Mouse (Mus musculus): ENCODE data around the gene Nfatc4.

Gene Nfatc4

DNA sequence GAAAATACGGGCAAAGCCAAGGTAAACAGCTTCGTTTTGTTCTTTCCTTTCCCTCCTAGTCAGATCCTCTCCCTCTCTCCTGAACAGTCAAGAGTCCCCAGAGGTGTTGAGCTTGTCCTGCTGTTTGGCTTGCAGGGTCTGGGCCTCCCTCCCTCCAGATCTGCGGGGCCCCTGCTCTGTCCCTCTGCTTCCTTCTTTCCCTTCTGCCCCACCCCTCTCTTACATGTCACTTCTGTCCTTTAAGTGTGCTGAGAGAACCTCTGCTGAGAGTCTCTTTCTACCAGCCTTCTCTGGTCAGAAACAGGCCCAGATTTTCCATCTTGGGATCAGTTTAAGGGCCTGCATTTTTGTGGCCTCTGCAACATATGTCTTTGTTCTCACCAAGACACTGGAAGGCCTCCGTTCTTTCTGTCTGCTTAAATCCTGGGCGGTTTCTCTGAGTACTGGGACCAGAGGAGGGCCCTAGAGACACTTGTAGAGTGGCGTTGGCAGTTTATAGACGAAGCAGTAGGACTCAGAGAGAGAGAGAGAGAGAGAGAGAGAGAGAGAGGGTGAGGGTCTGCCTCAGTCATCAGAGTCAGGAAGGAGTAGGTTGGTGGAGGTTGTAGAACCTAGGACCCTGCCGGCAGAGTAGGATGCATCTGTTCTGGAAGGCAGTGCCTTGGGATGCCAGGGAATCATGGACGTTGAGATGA is 31.6 kb downstream of the Nfatc4 start:
- no peak for DNase-seq (ENCODE audit: low spot score)

DNA sequence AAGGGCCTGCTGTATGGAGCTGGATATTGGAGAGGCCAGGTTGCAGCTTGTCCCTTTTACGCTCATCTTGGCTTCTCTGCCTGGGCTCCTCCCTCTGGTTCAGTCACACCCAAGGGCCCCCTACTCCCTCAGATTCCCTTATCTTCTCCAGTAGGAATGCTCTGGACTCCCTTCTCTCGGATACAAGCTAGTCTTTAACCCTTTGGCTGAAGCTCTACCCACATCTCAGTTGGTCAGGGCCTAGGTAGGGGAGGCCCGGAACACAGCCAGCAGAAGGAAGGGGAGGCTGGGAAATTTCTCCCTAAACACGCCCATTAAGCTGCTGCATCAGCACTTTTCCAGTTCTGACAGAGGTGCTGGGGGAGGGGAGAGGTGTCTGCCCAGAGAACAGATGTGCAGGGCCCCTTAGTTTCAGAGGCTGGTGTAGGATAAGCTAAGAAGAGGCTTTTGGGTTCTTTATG is 32.2 kb downstream of the Nfatc4 start:
- peak; percentile 72 for DNase-seq (ENCODE audit: low spot score)

DNA sequence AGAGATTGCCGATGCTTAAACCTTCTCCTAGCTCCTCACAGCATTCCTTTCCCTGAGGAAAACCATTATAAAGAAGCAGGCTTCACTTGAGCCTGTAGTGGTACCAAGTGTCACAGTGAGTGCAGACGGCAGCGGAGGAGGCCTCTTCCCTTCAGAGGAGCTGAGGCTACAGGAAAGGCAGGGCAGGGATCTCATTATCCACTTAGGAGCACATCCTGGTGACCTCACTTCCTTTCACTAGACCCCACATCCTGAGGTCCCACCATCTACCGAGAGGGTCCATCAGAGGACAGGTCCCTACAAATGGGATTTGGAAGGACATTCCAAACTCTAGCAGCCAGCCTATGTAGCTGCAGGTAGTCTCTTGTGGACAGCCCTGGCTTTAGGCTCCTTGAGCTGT is 34.6 kb downstream of the Nfatc4 start:
- no peak for DNase-seq (ENCODE audit: low spot score)

DNA sequence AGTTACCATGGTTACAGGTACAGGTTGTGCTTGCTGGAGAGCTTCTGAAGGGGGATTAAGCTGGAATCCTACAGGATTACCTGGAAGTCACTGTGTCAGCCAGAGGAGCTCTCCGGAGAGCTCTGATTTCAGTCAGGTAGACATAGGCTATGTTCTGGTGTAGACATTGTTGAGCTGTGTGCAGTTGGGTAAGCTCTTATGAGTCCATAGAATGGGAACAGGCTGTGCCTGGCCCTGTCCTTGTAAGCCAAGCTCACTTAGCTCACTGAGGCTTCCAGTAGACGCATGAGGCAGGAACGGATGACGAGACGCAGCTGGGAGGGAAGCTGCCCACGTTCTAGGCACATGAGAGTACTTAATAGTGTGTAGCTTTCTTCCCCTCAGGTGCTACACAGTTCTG is 39.2 kb downstream of the Nfatc4 start:
- peak; percentile 48 for DNase-seq (ENCODE audit: low spot score)

GRCm38 (mm10) chr14:55862970-55863369 is 40.0 kb downstream of the Nfatc4 start:
- DNase-seq (ENCODE audit: low spot score), result no peak

DNA sequence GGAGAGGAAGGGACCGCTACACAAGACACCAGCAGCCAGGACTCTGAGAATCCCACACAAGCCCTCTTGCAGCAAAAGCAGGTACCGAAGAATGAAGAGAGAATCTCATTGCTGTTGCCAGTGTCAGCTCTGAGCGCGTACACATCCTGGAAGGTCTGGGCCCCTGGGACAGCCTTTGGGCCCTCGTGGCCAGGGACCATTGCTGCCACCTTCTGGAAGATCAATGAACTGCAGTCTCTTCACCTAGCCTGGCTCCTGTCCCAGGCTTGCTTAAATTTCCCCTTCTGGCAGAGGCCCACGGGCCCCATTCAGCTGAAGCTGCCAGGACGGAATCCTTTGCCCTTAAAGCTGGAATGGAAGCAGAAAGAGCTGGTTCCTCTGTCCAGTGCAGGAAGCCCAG is 40.8 kb downstream of the Nfatc4 start:
- peak; percentile 82 for DNase-seq (ENCODE audit: low spot score)

DNA sequence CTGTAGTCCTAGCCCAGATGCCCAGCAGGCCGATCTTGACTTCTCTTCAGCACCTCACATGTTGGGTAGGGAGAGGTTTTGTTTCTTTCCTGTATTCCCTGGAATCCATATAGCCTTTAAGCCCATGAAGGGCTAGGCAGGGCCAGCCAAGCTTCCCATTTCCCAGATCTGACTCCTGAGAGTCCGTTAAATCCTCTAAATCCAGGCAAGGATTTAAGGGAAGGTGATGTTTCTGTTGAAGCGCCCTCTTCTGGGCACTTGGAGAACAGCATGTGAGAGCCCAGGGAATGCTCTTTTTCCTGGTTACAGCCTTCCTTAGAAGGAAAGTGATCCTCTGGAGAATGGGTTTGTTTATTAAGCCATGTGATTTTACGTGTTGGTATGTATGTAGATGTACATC is 44.0 kb downstream of the Nfatc4 start:
- peak; percentile 82 for DNase-seq (ENCODE audit: low spot score)

- no peak for DNase-seq (ENCODE audit: low spot score)
These were observed 45.5 kb downstream of the Nfatc4 start for GRCm38 (mm10) chr14:55868230-55869026.

DNA sequence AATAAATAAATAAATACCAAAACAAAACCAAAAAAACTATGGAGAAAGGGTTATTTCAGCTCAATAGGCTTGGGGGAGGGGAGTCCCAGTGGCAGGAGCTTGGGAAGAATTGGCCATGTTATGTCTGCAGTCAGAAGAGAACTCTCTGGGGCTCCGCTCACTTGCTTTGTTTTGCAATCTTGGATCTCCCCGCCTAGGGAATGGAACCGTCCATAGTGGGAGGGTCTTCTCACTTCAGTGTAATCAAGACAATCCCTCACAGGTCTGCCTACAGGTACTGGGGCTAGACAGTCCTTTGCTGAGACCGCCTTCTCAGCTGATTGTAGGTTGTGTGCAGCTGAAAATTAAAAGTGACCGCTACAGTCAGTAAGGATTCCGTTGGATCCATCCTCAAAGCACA is 46.6 kb downstream of the Nfatc4 start:
- no peak for DNase-seq (ENCODE audit: low spot score)

- no peak for DNase-seq (ENCODE audit: low spot score)
These were observed 49.1 kb downstream of the Nfatc4 start for GRCm38 (mm10) chr14:55872039-55872438.

DNA sequence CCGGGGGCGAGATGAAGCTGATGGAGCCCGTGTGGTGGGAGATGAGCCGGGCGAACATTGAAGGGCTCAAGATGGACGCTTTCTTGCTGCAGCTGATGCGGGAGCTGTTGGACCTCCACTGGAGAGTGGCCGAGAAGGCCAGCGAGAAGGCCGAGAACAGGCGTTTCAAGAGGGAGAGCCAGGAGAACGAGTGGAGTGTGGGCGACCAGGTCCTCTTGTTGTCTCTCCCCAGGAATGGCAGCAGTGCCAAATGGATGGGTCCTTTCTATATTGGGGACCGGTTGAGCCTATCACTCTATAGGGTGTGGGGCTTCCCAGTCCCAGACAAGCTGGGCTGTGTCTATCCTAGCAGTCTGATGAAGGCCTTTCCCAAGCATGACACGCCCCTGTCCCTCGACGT is 49.6 kb downstream of the Nfatc4 start:
- no peak for DNase-seq (ENCODE audit: low spot score)

DNA sequence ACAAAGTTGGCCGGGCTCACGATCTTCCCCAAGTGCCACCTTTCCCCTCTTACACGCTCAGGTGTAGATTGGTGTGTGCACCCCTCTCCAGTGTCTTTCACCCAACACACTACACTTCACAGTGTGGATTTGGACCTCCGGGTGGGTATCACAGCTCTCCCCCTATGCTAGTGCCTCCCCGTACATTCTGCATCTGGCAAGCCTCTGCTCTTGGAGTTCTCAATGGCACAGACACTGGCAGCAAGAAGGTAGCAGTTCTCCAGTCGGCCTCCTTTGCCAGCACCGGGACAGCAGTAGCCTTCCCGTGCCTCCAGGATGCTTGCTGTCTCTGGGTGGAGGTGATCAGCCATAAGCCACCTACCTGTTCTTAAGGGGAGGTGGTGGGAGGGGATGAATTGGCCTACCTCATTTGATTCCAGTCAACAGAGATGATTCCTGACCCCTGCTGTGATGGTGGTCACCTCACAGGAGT is 50.3 kb downstream of the Nfatc4 start:
- no peak for DNase-seq (ENCODE audit: low spot score)

DNA sequence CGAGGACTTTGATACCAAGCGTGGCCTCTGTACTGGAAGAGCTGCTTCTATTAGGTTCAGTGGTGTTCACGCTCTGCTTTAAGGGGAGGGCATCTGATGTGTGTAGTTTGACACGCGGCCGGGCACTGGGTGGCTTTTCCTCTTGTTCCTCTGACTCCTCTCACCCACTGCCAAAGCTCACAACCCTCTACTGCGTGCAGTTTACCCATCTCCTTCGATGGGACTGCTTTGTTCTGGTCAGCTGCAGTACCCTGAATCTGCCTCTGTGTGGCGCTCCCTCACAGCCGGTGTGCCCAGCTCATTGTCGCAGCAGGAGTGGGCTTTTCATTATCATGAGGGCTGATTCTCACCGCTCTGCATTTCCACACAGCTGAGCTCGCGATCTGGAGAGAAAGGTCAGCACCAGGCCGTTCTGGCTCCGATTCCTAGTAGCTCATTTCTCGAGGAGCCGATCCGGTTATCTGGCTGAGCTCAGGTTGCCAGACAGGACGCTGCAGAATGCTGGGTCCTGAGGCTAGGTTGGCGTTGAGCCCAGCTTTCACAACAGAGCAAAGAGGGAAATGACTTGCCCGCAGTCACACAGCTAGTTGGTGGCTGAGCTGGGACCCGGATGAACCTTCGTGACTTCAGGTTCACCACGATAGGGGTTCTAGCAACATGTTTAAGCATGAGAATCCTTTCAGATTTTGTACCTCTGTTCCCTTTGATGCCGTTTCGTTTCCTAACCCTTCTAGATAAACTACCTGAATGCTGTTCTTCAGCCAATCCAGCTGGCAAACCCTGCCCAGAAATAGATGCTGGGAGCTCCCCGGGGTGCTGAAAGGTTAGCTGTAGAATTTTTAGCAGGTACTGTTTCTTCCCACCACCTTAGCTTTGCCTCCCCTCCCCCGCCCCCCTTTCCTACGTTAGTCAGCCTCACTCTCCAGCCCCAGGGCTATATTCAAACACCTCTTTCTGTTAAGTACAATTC is 51.1 kb downstream of the Nfatc4 start:
- peak; percentile 88 for DNase-seq (ENCODE audit: low spot score)

DNA sequence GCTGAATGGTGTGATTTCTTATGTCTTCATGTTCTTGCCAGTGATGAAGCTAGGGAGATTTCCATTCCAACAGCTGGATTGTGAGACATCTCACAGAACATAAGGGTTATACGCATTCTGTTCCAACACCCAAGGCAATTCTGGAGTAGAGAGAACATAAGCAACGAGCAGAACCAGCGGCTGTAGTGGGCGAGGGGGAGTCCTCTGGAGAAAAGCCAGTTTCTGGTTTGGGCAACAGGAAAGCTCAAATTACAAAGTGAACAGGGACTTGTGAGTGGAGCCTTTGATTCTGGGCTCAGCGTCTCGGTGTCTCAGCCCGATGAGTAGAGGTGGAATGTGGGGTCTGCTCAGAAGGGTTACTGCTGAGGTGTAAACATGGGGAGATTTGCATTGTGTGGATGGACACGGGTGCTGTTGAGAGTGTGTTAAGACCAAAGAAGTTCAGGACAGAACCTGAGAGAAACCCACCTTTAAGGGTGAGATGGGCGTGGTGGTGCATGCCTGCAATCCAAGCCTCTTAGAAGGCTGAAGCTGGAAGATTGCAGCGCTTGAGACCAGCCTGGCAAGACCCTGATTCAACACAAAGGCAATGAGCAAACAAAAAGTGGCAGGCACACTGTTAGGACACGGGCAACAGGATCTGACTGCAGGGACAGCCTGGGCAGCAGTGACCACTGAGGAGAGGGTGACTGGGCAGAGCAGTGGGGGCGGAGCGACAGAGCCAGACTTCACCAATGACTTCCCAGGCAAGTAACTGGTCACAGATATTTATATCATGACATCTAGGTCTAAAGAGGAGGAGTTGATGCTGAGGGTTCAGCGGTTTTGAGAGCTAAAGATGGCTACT is 54.7 kb downstream of the Nfatc4 start:
- no peak for DNase-seq (ENCODE audit: low spot score)

GRCm38 (mm10) chr14:55878316-55878940 is 55.5 kb downstream of the Nfatc4 start:
- DNase-seq (ENCODE audit: low spot score), result no peak

DNA sequence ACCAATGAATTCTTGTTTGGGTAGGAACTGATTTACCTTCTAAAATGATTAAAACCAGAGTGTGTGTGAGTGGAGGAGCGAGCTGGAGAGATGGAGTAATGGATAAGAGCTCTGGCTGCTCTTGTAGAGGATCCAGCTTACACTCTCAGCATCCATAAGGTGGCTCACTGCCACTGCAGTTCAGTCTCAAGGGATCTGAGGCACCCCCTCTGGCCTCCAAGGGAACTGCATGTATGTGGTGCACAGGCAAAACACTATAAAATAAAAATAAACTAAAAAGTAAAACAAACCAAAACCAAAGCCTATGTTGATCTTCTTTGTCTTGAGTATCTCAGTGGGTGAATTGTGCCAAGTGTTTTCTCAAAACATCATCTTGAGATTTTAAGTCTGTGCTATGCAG is 56.7 kb downstream of the Nfatc4 start:
- peak; percentile 84 for DNase-seq (ENCODE audit: low spot score)

DNA sequence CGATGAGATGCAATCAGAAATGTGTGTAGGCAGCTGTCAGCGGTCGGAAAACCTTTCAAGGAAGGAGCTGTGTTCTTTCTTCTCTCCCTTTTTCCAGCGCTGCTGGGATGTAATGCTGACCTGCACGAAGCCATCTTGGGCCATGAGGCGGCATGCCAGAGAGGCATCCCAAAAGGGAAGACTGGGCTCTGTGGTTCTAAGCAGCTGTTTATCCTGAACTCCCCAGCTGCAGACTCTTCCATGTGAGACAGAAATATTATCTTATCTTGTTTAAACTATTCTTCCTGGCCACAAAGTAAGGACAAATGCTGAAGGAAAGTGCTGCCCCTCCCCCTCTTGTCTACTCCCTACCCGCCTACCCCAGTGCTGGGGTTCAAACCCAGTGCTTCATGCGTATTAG is 58.0 kb downstream of the Nfatc4 start:
- DNase-seq (ENCODE audit: low spot score), result peak; percentile 56

GRCm38 (mm10) chr14:55882171-55882641 is 59.3 kb downstream of the Nfatc4 start:
- no peak for DNase-seq (ENCODE audit: low spot score)

DNA sequence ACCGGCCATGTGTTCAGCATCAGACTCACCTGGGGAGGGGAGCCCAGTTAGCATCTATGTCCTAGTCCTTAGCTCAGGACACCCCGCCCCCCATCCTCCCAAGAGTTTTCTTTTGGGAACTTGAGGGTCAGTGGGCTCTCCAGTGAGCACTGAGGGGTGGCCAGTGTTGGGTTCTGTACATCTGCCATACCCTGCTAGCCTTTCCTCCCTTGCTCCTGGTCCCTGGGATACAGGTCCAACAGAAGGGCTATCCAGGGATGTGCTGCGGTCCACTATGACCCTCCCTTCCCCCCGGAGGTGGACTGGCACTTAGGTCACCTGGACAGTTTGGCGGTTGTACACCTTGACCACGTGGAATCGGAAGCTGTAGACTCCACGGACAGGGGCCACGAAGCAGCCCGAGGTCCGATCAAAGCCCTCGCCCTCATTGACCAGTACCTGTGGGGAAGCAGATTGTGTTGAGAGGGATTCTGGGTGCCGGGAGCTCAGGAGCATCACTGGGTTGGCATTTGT is 60.3 kb downstream of the Nfatc4 start:
- no peak for DNase-seq (ENCODE audit: low spot score)
